Mouse (Mus musculus) spleen, postnatal 0 days (tissue): ENCODE results near the gene Fam98a. TPM values are rescaled to one million over a fixed set of nuclear protein-coding genes. Genes with fewer than 3 reads are reported as not detected.

Experiments used
- polyA plus RNA-seq: library from polyadenylated mRNA; unstranded; fragments of >200 nt; fragmentation: Nextera tagmentation; extraction: Ambion mirVana; gene quantifications from 2 replicates; pipeline ENCODE4 v1.2.1, GENCODE M21; 2015

Gene Fam98a
- 14.7 and 15.2 TPM in 2 replicates for polyA plus RNA-seq

DNA sequence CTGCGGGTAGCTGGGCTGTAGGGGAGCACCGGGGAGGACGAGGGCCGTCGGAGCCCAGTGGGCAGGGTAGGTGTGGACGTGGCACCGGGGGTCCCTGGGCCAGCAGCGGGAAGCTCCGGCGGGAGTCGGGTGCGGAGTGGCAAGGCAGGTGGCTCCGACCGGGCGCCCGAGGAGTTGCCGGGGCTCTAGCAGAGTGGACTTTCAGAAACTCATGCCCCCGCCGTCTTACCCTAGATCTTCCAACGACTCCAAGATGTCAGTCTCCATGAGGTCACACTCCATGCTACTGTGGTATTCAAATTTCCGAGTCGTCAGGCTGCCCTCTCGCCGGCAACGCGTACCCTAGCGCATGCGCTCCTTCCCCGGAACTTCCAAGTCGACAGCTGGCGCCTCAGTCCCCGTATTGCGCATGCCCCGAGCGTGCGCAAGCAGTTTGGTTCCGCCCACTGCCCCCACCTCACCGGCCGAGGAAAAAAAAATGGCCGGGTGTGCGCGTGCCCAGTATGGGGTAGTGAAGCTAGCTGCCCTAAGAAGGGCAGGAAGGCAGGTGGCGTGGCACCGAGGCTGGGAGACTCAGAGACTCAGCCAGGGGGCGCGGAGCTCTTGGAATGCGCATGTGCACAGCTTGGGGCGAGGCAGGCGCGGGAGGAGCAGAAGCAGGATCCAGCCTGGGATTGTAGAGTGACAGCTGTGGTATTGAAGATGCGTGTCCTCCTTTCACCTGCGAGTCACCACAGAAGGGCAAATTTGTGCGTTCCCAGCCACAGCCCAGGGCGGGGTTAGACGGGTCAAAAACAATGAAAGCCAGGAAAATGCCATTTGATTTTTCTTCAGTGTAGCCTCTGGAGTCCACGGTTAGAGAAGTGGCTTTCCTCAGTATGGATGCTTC lies at the start of gene Fam98a:
Gene Fam98a (minus strand): TSS at position 435 of the 889 bp plus-strand sequence.

Other genes starting within 250 kb of the Fam98a start
- 6.1 and 9.7 TPM in 2 replicates for gene Rasgrp3, start 116.0 kb downstream of the Fam98a start, polyA plus RNA-seq